In the genomic region with DNA sequence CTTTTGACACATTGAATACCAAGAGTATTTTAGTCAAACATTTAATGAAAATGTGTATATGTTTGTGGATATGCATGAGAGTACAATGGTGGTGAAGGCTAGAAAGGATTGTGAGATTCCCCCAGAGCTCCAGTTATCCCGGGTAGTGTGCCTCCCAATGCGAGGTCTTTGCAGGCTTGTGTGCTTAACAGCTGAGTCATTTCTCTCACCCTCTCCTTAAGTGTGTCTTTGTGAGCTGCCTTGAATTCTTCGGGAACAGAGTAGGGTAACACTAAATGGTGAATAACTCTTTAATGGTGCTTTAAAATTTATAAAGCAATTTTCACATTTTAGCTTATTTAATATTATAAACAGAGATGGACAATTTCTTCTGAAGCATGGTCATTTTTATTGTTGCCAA, we compare ENCODE assay signal across 28 mouse cellular contexts. TPM values are rescaled to one million over a fixed set of nuclear protein-coding genes. Genes with fewer than 3 reads are reported as not detected.
"Had no signal": no experiment of that assay in that cellular context is flagged by ENCODE, and none has a peak within 500 bp of the region (broad histone marks: within the 10 kb centered on the region; RNA-seq: fewer than 3 reads in every experiment).

No protein-coding gene starts in this region.

- DNase-seq: cerebellum, adult 2 months; cerebellum, adult 8-10 months; cerebellum, adult 9-10 months; cerebellum, adult 9-11 months; cerebellum, postnatal 10 days; cerebellum, postnatal 14 days; cerebellum, postnatal 25 days; cerebellum, postnatal 36 days; embryo, embryonic 11 days; forebrain, postnatal 0 days; gastrocnemius, adult 2 months; gastrocnemius, postnatal 10 days; gastrocnemius, postnatal 14 days; gastrocnemius, postnatal 25 days; gastrocnemius, postnatal 36 days; heart, adult 11 months; heart, adult 18-20 months had no signal

- H3K9me3 ChIP-seq: embryonic facial prominence, embryonic 10.5 days; embryonic facial prominence, embryonic 12.5 days; embryonic facial prominence, embryonic 13.5 days; embryonic facial prominence, embryonic 15.5 days; forebrain, embryonic 10.5 days; forebrain, embryonic 12.5 days; forebrain, embryonic 13.5 days; forebrain, embryonic 15.5 days had no signal

- H3K9ac ChIP-seq: embryonic facial prominence, embryonic 12.5 days; embryonic facial prominence, embryonic 13.5 days; embryonic facial prominence, embryonic 15.5 days; forebrain, embryonic 12.5 days; forebrain, embryonic 13.5 days; forebrain, embryonic 15.5 days; forebrain, postnatal 0 days had no signal

- H3K27ac ChIP-seq: embryonic facial prominence, embryonic 10.5 days; embryonic facial prominence, embryonic 12.5 days; embryonic facial prominence, embryonic 13.5 days; embryonic facial prominence, embryonic 15.5 days; forebrain, embryonic 10.5 days; forebrain, embryonic 12.5 days; forebrain, embryonic 13.5 days; forebrain, embryonic 15.5 days; gastrocnemius, adult 2 months had no signal

- H3K4me2 ChIP-seq: embryonic facial prominence, embryonic 12.5 days; embryonic facial prominence, embryonic 13.5 days; embryonic facial prominence, embryonic 15.5 days; forebrain, embryonic 12.5 days; forebrain, embryonic 13.5 days; forebrain, embryonic 15.5 days had no signal

- ATAC-seq: forebrain, embryonic 13.5 days; forebrain, embryonic 14.5 days; forebrain, embryonic 15.5 days; forebrain, embryonic 16.5 days; forebrain, postnatal 0 days had no signal

- H3K4me3 ChIP-seq: embryonic facial prominence, embryonic 10.5 days; embryonic facial prominence, embryonic 12.5 days; embryonic facial prominence, embryonic 13.5 days; embryonic facial prominence, embryonic 15.5 days; erythroblast, embryonic 14.5 days; forebrain, embryonic 10.5 days; forebrain, embryonic 12.5 days; forebrain, embryonic 13.5 days; forebrain, embryonic 15.5 days; gastrocnemius, adult 2 months had no signal

- H3K4me1 ChIP-seq: embryonic facial prominence, embryonic 10.5 days; embryonic facial prominence, embryonic 12.5 days; embryonic facial prominence, embryonic 15.5 days; forebrain, embryonic 10.5 days; forebrain, embryonic 12.5 days; forebrain, embryonic 13.5 days; forebrain, embryonic 15.5 days had no signal

- H3K27me3 ChIP-seq: embryonic facial prominence, embryonic 12.5 days; embryonic facial prominence, embryonic 13.5 days; embryonic facial prominence, embryonic 15.5 days; forebrain, embryonic 12.5 days; forebrain, embryonic 13.5 days; forebrain, embryonic 15.5 days had no signal

- H3K36me3 ChIP-seq: embryonic facial prominence, embryonic 10.5 days; embryonic facial prominence, embryonic 12.5 days; embryonic facial prominence, embryonic 13.5 days; embryonic facial prominence, embryonic 15.5 days; forebrain, embryonic 10.5 days; forebrain, embryonic 12.5 days; forebrain, embryonic 15.5 days had no signal

RNA-seq across cellular contexts. Expression of gene Adamtsl1, which starts 8.3 kb away (rescaled TPM):
- polyA plus RNA-seq: erythroblast, embryonic 14.5 days had no signal
